Mouse (Mus musculus) midbrain, postnatal 0 days (tissue): ENCODE measurements at regions not wholly inside any gene's neighbourhood (a gene's known extent, or its start where the extent isn't known, plus 50 kb on each side); places are given as distances from the start of the nearest gene placed in this dataset.

Experiments
- ATAC-seq: fragments of 200-750 bp; cut with Nextera tagmentation; 2 replicates; pipeline ENCODE4 v1.8.0; 2017; ENCODE audit warnings: moderate number of reproducible peaks, mild to moderate bottlenecking, moderate TSS enrichment, moderate library complexity; ENCODE audit not compliant: low FRiP score
- DNase-seq: peaks from one replicate; pipeline ENCODE4 v3.0.0-alpha.2; 2015; ENCODE audit warnings: low spot score
- H3K27ac ChIP-seq: fragments of 300-500 bp; sonication (generic); 2 replicates; pipeline ENCODE4 v1.5.1; 2014; ENCODE audit warnings: low read depth, mild to moderate bottlenecking, low read length, mixed read lengths
- H3K27me3 ChIP-seq: fragments of 300-500 bp; sonication (generic); 2 replicates; pipeline ENCODE4 v1.6.1; 2014; ENCODE audit warnings: low read length, control low read depth, mixed read lengths; ENCODE audit not compliant: insufficient read depth
- H3K36me3 ChIP-seq: fragments of 300-500 bp; sonication (generic); 2 replicates; pipeline ENCODE4 v1.6.1; 2014; ENCODE audit warnings: low read length, control low read depth, mixed read lengths; ENCODE audit not compliant: insufficient read depth
- H3K4me1 ChIP-seq: fragments of 300-500 bp; sonication (generic); 2 replicates; pipeline ENCODE4 v1.6.1; 2014; ENCODE audit warnings: mild to moderate bottlenecking, control low read depth, antibody characterized with exemption, low read length, mixed read lengths; ENCODE audit not compliant: insufficient read depth
- H3K4me2 ChIP-seq: fragments of 300-500 bp; sonication (generic); 2 replicates; pipeline ENCODE4 v1.6.1; 2014; ENCODE audit warnings: low read depth, mild to moderate bottlenecking, low read length, mixed read lengths; ENCODE audit not compliant: poor library complexity, severe bottlenecking
- H3K4me3 ChIP-seq: fragments of 300-500 bp; sonication (generic); 2 replicates; pipeline ENCODE4 v1.5.1; 2014; ENCODE audit warnings: low read depth, mild to moderate bottlenecking, low read length, moderate library complexity
- H3K9ac ChIP-seq: fragments of 300-500 bp; sonication (generic); replicated peaks from 2 replicates; pipeline ENCODE4 v1.6.1; 2014; ENCODE audit warnings: mild to moderate bottlenecking, low read length, moderate library complexity, mixed read lengths; ENCODE audit not compliant: poor library complexity, severe bottlenecking
- H3K9me3 ChIP-seq: fragments of 300-500 bp; sonication (generic); 2 replicates; pipeline ENCODE4 v1.6.1; 2016; ENCODE audit warnings: low read length, control low read depth
- CTCF ChIP-seq: IDR thresholded peaks from 2 replicates; pipeline ENCODE4 v1.5.1; 2016; ENCODE audit warnings: antibody characterized with exemption, mild to moderate bottlenecking
- WGBS: fragments of 180-500 bp; shearing (Covaris S2); extraction: QIAGEN DNeasy Blood & Tissue Kit; methylation state at CpG from one replicate; pipeline ENCODE4 v1.1.7; 2014; 5-methylcytosine and 5-hydroxymethylcytosine counted together

DNA sequence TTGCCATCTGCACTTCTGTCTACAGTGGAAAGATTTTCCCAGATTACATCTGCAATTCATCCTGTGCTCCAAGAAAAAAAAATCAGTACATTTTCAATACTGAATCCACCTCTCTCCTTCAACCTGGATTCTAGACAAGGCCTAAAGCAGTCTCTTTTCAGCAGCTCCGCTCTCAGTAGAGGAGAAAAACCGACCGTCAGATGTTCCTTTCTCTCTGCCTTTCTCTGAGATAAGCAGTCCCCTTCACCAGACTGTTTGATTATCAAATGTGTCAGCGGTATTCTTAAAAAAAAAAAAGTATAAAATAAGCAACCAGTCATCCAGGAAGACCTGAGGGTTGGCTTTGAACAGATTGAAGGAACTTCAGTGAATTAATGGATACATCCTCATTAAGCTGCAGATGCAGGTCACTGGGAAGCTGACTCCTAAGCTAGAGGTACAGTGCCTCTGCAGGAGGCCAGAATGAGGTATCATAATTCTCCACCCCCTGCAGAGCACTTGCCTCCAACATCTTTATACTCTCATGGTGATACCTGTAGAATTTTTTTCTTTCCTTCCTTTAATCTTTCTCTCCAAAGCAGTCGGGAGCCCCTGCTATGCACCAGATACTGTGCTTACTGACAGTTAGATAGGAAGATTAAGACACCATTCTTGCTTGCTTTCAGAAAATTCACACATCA, 98.7 kb upstream of the Wls start:
- no peak for DNase-seq
- Histone ChIP-seq H3K9me3 (no peaks in the 10 kb centered on the region), H3K36me3 (no peaks in the 10 kb centered on the region), H3K9ac (no peak overlapping the region), H3K4me2 (no peak overlapping the region), H3K27me3 (no peaks in the 10 kb centered on the region), H3K4me1 (no peaks in the 10 kb centered on the region), H3K27ac (no peak overlapping the region), H3K4me3 (no peak overlapping the region)
- 0 out of 2 replicates have a peak, but pooled peaks have one; percentile 41 for ATAC-seq
- WGBS, result 35% methylated on average over 5 of the region's 5 CpGs
- TF ChIP-seq CTCF, result no peak

DNA sequence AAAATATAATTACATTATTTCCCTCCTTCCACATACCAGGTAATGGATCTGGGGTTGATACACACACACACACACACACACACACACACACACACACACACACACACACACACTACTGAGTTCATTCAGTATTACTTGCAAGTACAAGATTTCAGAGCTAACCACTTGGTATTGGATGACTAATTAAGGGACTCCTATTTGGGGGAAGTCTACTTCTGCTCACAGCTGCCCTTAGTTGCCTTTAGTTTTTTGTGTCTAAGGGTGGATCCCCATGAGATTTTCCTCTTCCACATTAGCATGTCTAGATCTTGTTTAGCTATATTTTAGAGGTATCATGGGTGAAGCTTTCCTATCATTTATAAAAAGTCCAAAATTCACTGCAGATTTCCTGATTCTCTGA, 97.7 kb upstream of the Wls start:
- ATAC-seq, result no peak
- H3K27me3 ChIP-seq, result no peaks in the 10 kb centered on the region
- H3K9ac ChIP-seq, result no peak overlapping the region
- H3K4me1 ChIP-seq, result no peaks in the 10 kb centered on the region
- H3K9me3 ChIP-seq, result no peaks in the 10 kb centered on the region
- H3K4me2 ChIP-seq, result no peak overlapping the region
- no peak overlapping the region for H3K27ac ChIP-seq
- no peak for TF ChIP-seq CTCF
- no peak for DNase-seq
- H3K36me3 ChIP-seq, result no peaks in the 10 kb centered on the region
- no peak overlapping the region for H3K4me3 ChIP-seq

- no peaks in the 10 kb centered on the region for H3K36me3 ChIP-seq
- H3K4me3 ChIP-seq, result no peak overlapping the region
- no peak for ATAC-seq
- no peaks in the 10 kb centered on the region for H3K9me3 ChIP-seq
- TF ChIP-seq CTCF, result no peak
- H3K27me3 ChIP-seq, result no peaks in the 10 kb centered on the region
- H3K4me2 ChIP-seq, result no peak overlapping the region
- no peak overlapping the region for H3K27ac ChIP-seq
- 70% methylated on average over 1 of the region's 1 CpGs for WGBS
- H3K9ac ChIP-seq, result no peak overlapping the region
- DNase-seq, result no peak
- H3K4me1 ChIP-seq, result no peaks in the 10 kb centered on the region
Measured at GRCm38 (mm10) chr3:159759740-159760139, 79.7 kb upstream of the Wls start.

DNA sequence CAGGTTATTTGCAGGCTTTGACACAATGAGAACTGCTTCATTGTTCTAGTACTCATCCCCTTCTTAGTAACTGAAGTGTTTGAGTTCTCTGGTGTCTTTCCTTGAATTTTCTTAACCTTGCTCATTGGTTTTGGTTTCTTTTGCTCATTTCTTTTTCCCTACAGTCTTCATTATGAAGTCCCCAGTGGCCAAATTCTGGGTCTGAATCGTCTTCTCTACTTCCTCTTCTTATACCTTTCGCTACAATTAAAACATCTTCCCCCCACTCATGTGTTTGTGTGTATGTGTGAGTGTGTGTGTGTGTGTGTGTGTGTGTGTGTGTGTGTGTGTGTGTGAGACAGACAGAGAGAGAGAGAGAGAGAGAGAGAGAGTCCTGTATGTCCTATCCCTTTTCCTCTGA, 79.2 kb upstream of the Wls start:
- H3K4me2 ChIP-seq, result no peak overlapping the region
- ATAC-seq (no peak), DNase-seq (no peak)
- H3K4me1 ChIP-seq, result no peaks in the 10 kb centered on the region
- no peak for TF ChIP-seq CTCF
- no peaks in the 10 kb centered on the region for H3K27me3 ChIP-seq
- H3K9ac ChIP-seq, result no peak overlapping the region
- H3K9me3 ChIP-seq, result no peaks in the 10 kb centered on the region
- no peak overlapping the region for H3K27ac ChIP-seq
- H3K4me3 ChIP-seq, result no peak overlapping the region
- WGBS, result 86% methylated on average over 2 of the region's 2 CpGs
- no peaks in the 10 kb centered on the region for H3K36me3 ChIP-seq

DNA sequence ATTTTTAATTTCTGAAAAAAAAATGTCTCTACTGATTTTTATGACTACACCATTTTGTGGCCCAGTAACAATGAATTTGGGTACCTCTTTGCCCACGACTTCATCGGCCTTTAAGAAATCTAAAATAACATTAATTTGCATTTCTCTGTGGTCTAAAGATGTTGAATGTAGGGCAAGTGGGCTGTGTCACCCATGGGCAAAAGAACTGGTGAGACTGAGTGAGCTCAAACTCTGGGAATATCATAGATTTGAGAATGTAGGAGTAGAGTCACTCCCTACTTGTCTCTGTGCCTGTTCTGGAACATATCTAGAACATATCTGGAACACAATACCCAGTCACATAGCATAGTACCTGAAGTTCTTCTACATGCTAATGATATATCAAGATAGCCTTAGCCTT, 78.5 kb upstream of the Wls start:
- TF ChIP-seq CTCF, result no peak
- 91% methylated on average over 2 of the region's 2 CpGs for WGBS

GRCm38 (mm10) chr3:159782222-159782844, 57.1 kb upstream of the Wls start:
- peak; percentile 46 for DNase-seq
- TF ChIP-seq CTCF, result no peak
- Histone ChIP-seq H3K9ac (no peak overlapping the region), H3K4me1 (no peaks in the 10 kb centered on the region), H3K27ac (no peak overlapping the region), H3K36me3 (no peaks in the 10 kb centered on the region), H3K4me3 (no peak overlapping the region), H3K27me3 (no peaks in the 10 kb centered on the region), H3K9me3 (no peaks in the 10 kb centered on the region), H3K4me2 (peak overlapping the region; percentile 28)
- WGBS, result 8% methylated on average over 13 of the region's 13 CpGs
- ATAC-seq, result no peak; the same call in 1 of the 2 replicates

More for the DNA sequence above, 78.5 kb upstream of the Wls start:
- Histone ChIP-seq H3K27ac (no peak overlapping the region), H3K27me3 (no peaks in the 10 kb centered on the region), H3K4me1 (no peaks in the 10 kb centered on the region), H3K36me3 (no peaks in the 10 kb centered on the region), H3K4me3 (no peak overlapping the region), H3K9me3 (no peaks in the 10 kb centered on the region), H3K4me2 (no peak overlapping the region), H3K9ac (no peak overlapping the region)
- DNase-seq (no peak), ATAC-seq (no peak)
